Mouse (Mus musculus) thymus, adult 2 months (tissue): Measurements from ENCODE around the gene Lcat.

Experiments used
- CTCF ChIP-seq: fragments of 200-500 bp; IDR thresholded peaks from 2 replicates; pipeline ENCODE4 v1.5.1; 2012; ENCODE audit warnings: mild to moderate bottlenecking, control low read depth, low read length, moderate library complexity, borderline replicate concordance; ENCODE audit not compliant: control insufficient read depth, poor library complexity, insufficient read depth; ENCODE audit errors: extremely low read depth
- POLR2A ChIP-seq: fragments of 200-500 bp; IDR thresholded peaks from 2 replicates; pipeline ENCODE4 v1.6.1; 2012; ENCODE audit warnings: mild to moderate bottlenecking, low read length, control low read depth, moderate library complexity; ENCODE audit not compliant: control insufficient read depth, poor library complexity, insufficient read depth; ENCODE audit errors: extremely low read depth

DNA sequence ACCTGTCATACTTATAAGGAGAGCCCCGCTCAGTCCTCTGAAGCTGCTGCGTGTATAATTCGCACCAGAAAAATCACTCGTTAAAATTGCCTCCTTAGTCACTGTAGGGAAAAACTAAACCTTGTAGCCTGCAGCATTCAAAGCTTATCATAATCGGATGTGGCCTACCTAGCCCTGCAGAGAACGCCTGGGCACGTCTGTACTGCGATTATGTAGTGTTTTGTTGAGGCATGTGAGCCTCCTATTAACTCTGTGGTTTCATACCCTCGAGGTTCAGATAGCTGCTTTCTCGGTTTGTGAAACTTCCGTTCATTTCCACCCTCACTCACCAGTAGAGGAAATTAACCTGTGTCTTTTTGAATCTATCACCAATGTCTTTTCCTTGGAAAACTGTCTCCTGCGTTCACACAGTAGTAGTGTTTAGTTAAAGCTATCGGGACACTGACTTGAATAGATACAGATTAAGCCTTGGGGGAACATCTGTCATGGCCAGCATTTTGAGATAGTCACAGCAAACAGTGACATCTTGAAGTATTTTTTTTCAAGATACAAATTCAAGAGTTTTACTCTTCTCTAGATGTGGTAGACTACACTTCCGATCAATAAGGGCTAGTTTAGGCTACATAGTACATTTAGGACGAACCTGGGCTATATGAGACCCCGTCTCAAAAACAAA lies 42.1 kb downstream of the Lcat start:
- no peak for TF ChIP-seq POLR2A
- no peak for TF ChIP-seq CTCF
